Mouse (Mus musculus) gastrocnemius, postnatal 10 days (tissue): ENCODE results near the gene Gbf1. TPM values are rescaled to one million over a fixed set of nuclear protein-coding genes. Genes with fewer than 3 reads are reported as not detected.

Source experiments
- DNase-seq: peaks from one replicate; pipeline ENCODE4 v3.0.0; 2021; ENCODE audit warnings: mixed read lengths
- total RNA-seq, 2 experiments: library from RNA; stranded (reverse); gene quantifications; 2 replicates each; pipeline ENCODE4 v1.2.3; 2021

Gbf1 gene
- total RNA-seq, 2 experiments from 2014 or later: 54.9 to 62.5 TPM

DNA sequence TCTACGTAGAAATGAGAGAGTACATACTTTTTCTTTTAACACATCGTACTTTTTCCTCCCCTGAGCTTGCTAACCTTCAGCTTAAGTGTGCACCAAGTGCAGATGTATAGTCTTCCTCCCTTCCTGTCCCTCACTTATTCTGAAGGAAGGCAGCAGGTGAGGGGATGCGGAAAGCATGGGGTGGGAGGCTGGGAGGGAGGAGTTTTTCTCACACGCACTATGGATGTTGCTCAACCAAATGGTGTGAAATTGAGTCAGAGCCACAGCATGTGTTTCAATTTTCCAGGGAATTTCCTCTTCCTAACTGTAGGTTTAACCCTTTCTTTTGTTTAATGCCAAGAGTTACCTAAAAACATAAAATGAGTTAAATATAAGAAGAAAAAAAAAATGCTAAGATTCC, 70.8 kb downstream of the Gbf1 start:
- DNase-seq: no peak

DNA sequence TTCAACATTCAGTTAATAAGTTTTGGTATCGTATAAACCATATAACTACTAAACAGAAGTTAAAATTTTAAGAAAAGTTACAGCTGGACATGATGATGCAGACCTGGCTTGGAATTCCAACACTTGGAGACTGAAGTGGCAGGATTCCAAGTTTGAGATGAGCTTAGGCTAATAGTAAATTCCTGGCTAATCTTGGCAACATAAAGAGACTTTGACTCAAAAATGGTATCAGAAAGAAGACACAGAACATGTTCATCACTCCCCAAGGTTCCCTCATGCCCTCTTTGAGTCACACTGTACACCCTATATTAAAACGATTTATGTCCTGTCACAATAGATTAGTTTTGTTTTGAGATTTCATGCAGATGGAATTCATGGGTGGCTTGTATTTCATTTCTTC, 72.6 kb downstream of the Gbf1 start:
- no peak for DNase-seq

DNA sequence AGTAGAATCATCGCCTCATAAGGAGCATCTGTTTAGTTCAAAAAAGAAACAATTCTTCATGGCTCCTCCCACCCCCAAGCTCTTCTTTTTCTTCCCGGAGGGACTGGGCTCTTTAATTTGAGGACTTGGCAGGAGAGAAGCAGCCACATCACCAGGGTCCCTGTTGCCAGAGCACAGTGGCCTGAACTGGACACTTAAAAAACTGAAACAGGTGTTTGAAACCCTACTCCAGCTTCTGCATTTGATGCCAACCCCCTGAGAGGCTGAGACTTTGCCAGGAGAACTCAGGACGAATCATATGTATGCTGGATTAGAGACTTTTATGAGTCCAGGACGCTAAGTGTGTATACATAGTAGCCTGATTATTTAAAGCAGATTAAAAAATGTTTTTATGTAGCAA, 73.2 kb downstream of the Gbf1 start:
- peak; percentile 48 for DNase-seq

DNA sequence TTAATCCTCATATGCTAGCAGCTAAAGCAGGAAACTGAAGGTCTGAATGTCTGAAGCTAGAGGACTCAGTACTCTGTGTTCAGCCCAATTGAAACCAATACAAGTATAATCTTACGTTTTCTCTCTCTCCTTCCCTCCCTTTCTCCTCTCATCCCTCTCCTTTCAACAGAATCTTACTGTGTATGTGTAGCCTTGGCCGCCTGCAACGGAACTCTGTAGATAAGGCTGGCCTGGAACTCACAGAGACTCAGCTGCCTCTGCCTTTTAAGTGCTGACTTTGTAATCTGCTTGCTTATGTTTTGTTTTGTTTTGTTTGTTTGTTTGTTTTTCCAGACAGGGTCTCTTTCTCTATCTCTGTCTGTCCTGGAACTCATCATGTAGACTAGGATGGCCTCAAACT, 74.0 kb downstream of the Gbf1 start:
- DNase-seq: no peak

DNA sequence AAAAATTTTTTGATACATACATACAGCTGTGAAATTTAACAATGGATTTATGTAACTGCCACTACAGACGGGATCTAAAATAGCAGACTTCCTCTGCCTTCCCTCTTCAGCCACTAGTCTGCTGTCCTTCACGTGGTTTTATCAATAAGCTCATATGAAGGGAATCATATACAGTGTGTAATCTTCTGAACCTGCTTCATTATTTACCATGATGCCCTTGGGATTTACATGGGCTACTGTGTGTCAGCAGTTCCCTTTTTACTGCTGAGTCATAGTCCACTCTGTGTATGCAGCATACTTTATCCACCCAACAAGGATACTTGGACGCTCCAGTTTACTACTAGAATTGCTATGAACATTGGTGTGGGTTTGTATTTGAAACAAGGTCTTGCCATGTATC, 75.0 kb downstream of the Gbf1 start:
- no peak for DNase-seq

DNA sequence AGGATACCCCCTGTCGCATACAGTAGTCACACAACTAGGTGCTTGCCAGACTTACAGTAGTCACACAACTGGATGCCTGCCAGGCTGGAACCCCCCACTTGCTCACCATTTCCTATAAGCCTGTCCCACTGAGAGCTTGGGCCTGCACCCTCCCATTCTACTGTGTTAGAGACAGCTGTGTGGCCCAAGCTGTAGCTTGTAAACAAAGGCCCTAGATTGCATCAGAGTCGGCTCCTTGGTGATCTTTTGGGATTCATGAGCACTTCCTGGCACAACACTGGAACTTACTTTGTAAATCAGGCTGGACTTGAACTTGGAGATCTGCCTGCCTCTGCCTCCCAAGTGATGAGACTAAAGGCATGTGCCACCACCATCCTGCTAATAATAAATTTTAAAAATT, 82.1 kb downstream of the Gbf1 start:
- DNase-seq: no peak

DNA sequence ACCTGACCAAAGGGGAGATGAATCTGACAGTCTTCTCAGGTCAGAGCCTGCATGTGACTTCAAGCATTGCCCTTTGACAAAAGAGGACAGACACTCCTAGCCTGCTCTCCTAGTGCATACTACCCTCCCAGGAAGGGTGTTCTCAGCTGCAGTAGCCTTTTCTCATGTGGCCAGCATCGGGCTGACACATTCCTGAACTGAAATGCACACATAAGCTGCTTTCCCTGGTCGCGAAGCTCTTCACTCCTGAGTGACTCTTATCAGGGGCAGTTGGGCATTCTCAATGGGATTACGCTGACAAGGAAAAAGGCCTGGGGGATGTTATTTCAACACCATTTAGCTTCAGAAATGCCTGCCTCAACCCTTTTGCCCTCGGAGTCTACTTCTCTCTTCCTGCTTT, 84.3 kb downstream of the Gbf1 start:
- no peak for DNase-seq

DNA sequence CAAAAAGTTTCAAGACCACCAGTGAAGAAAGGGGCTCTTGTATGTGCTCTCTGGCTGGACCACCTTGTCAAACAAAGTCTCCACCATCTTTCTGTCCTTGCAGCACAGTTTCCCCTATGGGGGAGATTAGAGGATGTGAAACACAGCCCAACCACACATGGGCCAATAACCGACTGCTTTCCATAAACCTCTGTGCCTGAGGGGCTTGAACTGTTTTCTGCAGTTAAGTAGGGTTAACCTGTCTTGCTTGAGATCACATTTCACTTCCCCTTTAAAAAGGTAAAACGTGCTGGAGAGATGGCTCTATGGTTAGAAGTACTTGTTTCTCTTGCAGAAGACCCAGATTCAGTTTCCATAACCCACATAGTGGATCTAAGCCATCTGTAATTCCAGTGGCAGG, 87.9 kb downstream of the Gbf1 start:
- no peak for DNase-seq

DNA sequence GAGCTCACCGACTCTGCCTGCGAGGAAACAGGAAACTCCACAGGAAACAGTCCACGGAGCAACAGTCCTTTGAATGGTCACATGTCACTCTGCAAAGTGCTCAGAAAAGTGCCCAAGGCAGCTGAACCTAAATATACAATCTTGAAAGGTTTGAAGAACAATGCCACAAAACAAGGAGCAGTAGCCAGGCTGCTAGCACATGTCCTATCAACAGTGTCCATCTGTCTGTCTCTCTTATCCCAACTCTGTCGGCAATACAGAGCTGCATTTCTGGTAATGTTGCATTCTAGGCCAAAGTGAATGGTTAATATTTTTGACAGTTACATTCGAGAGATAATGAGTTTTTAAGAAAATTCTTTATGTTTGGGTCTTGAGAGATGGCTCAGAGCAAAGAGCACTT, 90.1 kb downstream of the Gbf1 start:
- no peak for DNase-seq

DNA sequence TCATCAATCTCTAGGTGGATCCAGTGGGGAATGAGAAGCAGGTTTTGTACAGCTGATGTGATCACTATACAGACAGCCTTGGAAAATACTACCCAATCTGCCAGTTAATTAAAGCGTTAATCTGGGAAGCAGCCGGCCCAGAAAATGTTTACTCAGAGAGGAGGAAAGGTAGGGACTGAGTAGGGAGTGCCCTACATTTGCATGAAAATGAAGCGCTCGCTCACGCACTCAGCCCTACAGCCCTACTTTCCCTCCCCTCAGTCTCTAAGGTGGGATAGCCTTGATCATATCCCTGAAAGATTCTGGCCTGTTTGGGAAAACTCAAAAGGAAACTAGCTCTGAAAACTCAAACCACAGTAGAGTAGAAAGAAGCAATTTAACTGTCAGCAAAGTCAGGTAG, 92.3 kb downstream of the Gbf1 start:
- no peak for DNase-seq

DNA sequence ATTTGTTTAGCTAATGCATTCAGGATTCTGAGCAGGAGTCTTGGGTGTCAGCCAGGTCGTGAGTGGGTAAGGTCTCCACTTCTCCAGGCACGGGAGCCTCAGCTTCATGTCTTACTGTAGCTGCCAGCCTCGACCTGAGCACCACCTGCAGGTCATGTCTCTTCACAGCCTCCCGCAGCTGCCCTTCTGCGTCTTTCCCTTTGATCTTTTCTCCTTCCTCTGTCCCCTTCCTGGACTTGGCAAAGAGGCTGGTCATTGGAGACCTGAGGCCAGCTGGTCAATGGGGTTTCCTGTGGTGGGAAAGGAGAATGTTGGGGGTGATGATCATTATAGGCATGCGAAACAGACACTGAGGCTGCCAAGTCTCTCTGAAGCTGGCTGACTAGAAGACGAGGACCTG, 96.7 kb downstream of the Gbf1 start:
- peak; percentile 23 for DNase-seq

DNA sequence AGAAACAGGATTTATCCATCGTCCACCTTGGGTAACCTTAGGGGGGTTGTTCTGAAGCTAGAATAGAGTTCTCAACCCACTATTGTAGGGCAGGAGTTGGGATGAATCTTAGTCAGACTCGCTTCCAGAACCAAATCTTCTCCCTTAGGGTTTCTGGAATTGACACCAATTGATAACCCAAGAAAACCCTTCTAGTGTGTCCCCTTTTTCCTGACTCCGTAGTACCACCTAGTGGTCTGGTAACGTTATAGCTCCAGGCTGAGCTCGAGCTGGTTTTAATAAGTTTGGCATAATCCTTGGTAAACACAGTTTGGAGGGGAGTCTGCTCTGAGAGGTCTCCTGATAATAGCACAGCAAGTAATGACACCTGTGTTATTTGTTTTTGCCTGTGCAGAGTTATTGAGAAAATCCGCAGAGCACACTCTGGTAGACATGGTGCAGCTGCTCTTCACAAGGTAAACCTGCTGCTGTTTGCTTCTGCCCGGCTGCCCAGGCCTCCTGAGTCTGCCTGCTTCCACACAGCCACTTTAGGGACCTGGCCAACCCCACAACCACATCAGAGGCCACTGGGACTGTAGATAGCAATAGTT, 101.9 kb downstream of the Gbf1 start:
- no peak for DNase-seq

DNA sequence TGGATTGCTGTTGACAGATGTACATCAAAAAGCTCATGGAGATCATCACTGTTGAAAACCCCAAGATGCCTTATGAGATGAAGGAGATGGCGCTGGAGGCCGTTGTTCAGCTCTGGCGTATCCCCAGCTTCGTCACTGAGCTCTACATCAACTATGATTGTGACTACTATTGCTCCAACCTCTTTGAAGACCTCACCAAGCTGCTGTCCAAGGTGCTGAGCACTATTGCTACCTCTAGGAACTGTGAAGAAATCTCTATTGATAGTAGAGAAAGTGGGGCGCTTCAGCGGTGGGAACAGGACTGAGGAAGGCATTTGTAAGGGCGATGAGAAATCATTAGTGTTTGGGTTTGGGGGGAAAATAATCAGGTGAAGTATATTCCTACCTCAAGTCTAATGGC, 112.5 kb downstream of the Gbf1 start:
- DNase-seq: no peak

DNA sequence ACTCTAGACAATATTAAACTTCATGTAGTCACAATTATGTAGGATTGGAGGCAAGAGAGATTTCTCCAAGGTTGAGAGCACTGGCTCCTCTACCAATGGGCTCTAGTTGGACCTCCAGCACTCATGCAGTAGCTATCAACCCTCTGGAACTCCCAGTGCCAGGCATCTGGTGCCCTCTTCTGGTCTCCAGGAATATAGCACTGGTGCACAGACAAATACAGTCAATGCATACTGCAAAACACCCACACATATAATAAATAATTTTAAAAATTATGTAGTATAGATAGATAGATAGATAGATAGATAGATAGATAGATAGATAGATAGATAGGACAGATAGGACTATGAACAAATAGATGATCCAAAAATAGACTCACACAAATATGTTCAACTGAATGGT, 123.0 kb downstream of the Gbf1 start:
- no peak for DNase-seq

DNA sequence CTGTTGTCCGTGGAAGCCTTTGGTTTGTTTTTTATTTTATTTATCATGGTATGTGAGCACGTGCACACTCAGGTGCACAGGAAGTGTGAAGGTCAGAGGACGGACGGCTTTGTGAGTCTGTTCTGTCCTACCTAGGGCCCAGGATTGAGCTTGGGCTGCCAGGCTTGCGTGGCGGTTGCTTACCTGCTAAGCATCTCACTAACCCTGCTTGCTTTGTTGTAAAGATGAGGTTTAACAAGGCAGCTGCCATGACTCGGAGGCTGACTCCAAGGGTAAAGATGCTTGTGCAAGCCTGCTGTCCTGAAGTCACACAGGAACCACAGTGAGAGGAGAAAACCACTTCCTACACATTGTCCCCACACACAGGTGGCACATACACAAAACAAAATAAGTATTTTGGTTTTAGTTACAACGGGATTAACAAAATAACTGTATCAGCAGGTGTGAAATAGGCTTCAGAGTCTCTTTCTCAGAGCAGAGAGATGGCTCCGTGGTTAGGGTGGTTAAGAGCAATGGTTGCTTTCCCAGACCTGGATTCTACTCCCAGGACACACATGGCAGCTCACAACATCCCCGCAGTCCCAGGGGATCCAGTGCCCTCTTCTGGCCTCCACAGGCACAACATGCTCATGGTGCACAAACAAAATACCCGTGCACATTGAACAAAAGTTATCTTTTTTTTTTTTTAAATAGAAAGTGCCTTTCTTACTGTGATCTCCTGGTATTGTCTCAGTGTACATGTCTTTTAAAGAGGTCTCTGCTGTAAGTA, 130.0 kb downstream of the Gbf1 start:
- DNase-seq: no peak

DNA sequence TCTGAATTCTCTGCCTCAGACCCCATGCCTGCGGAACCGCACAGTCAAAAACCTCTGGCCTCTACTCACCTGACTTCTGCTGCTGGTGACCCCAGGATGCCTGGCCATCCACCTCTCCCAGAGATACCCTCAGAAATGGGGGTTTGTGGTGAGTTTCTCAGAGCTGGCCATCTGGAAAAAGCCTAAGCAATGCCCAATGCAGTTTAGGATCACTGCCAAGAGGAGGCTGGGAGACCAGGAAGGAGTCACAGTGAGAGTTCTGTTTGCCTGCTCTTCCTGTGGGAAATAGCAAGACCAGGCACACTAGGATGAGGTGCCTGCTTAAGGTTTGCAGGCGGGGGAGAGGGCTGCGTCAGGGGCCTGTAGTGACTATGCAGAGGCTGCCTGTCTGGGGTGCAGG, 132.4 kb downstream of the Gbf1 start:
- DNase-seq: no peak

DNA sequence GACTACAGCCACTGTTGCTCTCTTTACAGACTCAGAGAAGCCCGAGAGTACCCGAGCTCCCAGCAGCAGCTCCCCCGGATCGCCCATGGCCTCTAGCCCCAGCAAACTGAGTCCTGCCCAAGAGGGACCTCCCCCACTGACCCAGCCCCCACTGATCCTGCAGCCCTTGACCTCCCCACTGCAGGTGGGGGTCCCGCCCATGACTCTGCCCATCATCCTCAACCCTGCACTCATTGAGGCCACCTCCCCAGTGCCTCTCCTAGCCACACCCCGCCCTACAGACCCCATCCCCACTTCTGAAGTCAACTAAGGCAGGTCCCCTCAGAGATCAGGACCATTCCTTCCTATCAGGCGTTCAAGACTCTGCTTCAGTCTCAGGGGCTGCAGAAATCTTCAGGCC, 133.3 kb downstream of the Gbf1 start:
- DNase-seq: no peak

DNA sequence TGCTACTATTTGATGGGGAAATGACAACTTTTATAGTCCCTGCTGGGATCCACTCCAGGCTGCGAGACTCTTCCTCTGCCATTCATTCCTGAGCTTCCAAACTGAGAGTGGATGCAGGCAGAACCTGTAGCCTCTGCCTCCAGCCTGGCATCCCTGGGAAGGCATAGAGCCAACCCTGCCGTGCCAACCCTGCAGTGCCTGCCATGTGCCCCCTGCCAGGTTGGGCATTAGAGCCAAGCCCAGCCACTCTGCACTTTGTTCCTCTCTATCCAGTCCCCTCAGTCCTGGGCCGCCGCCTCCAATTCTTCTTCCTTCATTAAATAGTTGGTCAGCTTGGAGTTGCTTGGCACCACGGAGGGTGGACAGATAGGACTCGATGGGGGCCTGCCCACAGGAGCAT, 133.7 kb downstream of the Gbf1 start:
- DNase-seq: no peak

DNA sequence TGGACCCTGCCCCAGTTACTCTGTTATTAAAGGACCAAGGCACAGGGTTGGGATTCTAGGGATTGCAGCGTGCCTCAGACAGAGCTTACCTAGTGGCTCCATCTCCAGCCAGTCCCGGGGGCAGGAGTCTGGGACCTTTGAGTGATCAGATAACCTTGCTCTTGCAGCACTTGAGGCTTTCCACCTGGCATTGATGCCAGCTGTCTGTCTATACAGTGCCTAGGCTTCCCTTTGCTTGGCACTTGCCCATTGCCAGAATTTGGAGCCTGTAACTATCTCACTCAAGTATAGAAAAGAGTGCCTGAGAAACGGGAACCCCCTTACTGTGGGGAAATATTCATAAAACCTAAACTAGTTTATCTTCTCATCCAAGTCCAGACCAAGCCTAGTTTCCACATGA, 134.6 kb downstream of the Gbf1 start:
- no peak for DNase-seq

DNA sequence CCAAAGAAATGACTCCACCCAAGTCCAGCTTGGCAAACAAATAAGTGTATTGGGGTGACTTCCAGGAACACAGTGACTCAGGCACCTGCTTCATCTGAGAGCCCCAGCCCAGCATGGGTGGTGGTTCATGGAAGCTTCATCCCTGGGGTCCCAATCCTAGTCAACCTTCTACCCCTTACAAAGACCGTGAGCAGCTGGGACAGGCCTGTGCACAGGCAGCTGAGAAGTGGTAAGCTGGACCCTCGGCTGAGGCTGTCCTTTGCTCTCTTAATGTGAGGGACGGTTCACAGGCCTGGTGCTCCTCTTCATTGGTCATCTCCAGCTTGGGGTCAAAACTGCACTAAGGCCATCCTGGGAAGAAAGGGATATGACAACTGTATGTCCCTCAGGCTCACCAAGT, 135.3 kb downstream of the Gbf1 start:
- DNase-seq: no peak

DNA sequence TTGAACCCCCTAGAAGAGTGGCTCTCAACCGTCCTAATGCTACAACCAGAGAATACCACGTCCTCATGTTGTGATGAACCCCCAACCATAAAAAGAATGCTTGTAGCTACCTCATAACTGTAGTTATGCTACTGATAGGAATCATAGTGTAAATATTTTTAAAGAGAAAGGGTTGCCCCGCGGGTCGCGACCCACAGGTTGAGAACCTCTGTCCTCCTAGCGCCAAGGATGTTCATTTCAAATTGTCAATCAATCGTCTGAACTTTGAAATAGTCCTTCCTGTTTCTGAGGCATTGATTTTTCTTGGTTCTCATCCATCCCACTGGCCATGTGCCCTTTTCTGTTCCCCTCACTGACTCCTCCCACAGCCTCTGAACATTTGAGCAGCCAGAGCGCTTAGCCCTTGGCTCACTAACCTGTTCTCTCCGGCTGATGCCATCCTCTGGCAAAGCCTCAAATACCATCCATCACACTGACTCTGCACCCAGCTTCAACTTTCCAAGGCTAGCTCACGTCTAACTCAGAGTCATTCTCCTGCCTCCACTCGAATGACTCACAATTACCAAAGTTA, 138.3 kb downstream of the Gbf1 start:
- no peak for DNase-seq

DNA sequence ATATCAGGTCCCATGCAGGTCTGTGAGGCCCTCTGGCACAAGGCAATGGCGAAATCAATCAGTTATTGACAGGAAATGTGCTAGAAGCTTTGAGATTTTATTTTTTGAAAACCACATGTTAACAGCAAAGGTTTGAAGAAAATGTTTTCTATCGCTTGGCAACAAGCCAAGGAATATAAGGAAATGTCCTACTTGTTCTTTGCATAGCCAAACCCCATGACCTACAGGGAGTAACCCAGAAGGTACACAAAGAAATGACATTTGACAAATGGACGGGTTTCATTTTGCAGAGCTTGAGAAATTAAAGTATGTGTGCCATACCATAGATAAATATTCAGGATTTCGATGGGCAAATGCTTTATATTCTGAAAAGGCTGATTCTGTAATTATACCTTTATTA, 144.6 kb downstream of the Gbf1 start:
- no peak for DNase-seq

DNA sequence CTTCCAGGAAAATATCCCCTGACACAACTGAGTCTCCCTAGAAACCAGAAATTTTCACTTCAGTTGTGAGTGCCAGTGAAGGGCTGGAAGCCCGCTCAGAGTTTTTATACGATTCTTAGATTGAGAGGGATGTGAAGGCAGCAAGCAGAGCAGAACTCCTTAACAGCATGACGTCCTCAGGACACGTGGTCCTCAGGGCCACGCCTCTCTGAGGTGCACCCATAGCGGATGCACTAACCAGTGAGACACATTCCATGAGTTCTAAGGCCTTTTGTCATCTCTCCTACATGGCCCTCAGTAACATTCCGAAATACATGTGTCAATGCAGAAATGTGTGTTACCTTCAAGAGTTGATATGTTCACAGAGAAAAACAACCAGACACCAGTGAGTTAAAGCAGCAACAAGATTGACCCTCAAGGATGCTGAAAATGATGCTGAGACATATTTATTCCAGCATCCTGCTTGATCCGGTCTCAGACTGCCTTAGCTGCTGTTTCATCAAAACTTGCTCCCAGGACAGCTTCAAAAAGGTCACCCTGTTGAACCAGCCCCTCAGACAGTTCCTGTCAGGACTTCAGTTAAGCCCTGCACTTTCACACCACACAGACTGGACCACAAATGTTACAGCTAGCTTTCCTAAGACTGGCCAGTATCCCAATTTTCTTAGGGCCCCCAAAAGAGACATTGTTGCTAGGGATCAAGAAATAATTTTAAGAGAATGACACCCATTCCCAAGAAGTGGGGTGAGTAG, 148.2 kb downstream of the Gbf1 start:
- no peak for DNase-seq
